Mouse (Mus musculus) lung, postnatal 0 days (tissue): ENCODE data around the gene Aspm.
"Not testable (repeated sequence)": the region's sequence is repeated elsewhere in the genome, so short reads cannot be mapped to it uniquely, and the experiment has no call there.

Experiments used
- CTCF ChIP-seq: IDR thresholded peaks from 2 replicates; pipeline ENCODE4 v1.5.1; 2016; ENCODE audit warnings: antibody characterized with exemption, mild to moderate bottlenecking
- EP300 ChIP-seq: IDR thresholded peaks from 2 replicates; pipeline ENCODE4 v1.6.1; 2016; ENCODE audit warnings: antibody characterized with exemption, mild to moderate bottlenecking, control low read depth

DNA sequence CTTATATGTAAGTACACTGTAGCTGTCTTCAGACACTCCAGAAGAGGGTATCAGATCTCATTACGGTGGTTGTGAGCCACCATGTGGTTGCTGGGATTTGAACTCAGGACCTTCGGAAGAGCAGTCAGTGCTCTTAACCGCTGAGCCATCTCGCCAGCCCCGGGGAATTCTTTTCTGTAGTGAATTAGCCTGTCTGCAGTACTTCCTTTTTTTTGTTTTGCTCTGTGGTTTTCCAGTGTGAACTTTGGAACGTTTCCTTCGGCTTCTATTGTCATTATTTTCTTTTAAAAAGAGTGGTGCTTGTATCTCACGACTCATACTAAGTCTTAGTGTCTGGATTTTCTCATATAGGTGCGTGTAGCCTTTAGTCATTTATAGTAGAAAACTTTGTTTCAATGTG lies 11.5 kb upstream of the Aspm start:
- TF ChIP-seq CTCF, EP300: not testable (repeated sequence)
